Mouse (Mus musculus) cerebellum, adult (tissue): ENCODE data around the gene Ell3.
"Not testable (repeated sequence)": the region's sequence is repeated elsewhere in the genome, so short reads cannot be mapped to it uniquely, and the experiment has no call there.

ENCODE experiments used
- ATAC-seq: cut with Nextera tagmentation; 2 replicates; pipeline ENCODE4 v1.9.2; 2017; ENCODE audit warnings: mild to moderate bottlenecking, moderate library complexity, mixed read lengths; ENCODE audit not compliant: insufficient number of reproducible peaks, low FRiP score, low TSS enrichment

Ell3 gene

DNA sequence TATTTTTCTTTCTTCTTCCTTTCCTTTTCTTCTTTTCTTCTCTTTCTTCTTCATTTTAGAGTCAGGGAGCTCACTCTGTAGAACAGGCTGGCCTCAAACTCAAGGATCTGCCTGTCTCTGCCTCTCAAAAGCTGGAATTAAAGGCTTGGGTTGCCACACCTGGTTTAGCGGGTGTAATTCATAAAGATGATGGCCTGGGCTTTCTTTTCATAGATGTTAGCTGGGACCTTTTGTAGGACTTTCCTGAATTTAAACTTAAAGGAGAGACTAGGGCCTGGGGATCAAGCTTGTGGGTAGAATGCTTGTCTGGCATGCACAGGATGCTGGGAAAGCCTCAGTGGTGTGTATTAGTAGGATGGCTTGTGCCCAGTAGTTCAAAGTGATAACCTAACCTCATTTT is at the start of gene Ell3:
TSS of gene Ell3 (minus strand) at position 101 of the 400 bp plus-strand sequence.
- no peak for ATAC-seq

DNA sequence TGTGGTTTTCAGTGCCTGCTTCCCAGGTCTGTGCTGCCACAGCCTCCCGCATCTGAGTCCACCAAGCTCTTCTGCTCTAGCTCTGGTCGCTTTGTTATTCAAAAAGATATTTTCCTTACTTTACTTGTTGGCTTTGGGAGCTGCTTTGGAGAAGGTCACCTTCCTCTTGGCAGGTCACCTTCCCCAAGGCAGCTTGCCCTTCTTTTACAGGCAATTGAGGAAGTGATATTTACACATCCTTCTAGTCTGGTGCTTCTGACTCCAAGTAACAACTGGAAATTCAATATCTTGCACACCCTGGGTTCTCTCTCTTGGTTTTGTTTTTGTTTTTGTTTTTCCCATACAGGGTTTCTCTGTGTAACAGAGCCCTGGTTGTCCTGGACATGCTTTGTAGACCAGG is 40.3 kb upstream of the Ell3 start:
- not testable (repeated sequence) for ATAC-seq

DNA sequence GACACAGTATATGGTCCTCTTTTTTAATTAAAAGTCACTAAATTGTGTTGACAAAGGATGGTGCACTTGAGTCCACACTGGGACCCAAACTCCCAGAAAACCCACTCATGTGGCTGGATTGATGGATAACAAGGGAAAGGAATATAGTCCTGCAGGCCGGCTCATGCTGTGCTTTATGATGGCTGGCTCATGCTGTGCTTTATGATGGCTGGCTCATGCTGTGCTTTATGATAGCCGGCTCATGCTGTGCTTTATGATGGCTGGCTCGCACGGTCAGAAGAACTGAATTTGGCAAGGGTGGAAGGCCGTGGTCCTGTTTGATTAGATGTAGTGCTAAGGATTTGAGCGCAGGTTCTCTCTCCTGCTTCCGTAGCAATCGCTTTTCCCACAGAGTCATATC is 39.5 kb upstream of the Ell3 start:
- no peak for ATAC-seq

DNA sequence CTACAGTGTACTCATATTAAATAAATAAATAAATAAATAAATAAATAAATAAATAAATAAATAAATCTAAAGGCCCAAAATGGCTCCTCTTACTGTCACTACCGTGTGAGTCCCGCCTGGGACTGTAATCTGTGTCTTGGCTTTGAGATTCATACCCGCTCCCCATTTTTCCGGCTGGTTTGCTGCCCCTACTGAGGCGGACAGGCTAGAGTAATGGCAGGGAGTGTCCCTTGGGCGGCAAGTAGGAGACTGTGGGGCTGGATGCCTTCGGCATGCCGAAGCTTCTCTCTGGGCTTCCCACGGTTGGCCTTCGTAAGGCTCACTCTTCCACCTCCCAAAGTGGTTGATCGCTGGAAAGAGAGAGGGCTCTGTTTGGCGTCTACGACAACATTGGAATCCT is 36.8 kb upstream of the Ell3 start:
- not testable (repeated sequence) for ATAC-seq

DNA sequence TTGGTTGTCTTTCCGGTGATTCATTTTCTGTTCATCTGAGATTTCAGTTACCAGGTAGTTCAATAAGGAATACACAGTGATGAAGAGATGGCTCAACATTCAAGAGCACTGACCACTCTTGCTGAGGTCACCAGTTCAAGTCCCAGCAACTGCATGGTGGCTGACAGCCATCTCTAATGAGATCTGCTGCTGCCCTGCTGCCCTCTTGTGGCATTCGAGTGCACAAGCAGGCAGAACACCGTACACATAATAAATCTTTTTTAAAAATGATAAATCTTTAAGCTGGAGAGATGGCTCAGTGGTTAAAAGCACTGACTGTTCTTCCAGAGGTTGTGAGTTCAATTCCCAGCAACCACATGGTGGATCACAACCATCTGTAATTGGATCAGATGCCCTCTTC is 36.4 kb upstream of the Ell3 start:
- no peak for ATAC-seq

DNA sequence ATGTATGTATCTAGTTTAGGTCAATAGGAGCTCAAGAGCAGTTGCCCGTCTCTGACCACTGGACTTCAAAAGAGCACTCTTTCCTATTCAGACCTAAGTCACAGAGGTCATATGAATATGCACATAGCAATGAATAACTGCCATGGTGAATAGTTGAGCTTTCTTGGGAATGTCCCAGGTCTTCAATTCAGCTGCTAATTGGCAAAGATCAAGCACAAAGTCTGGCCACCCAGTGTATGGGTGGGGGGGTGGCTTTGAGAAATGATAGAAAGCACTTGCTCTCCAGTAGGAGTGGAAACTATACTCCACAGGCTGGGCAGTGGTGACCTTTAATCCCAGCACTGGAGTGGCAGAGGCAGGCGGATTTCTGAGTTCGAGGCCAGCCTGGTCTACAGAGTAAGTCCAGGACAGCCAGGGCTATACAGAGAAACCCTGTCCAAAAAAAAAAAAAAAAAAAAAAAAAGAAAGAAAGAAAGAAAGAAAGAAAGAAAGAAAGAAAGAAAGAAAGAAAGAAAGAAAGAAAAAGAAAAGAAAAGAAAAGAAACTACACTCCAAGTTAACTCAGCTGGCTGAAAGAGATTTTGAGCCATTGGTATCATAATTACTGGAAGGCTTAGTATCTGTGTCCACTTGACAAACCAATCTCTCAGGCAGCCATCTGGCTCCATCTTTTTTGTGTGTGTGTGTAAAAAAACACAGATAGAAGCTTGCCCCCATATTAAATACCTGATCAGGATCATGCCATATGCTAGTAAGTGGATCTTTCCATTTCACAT is 33.6 kb upstream of the Ell3 start:
- ATAC-seq: no peak

DNA sequence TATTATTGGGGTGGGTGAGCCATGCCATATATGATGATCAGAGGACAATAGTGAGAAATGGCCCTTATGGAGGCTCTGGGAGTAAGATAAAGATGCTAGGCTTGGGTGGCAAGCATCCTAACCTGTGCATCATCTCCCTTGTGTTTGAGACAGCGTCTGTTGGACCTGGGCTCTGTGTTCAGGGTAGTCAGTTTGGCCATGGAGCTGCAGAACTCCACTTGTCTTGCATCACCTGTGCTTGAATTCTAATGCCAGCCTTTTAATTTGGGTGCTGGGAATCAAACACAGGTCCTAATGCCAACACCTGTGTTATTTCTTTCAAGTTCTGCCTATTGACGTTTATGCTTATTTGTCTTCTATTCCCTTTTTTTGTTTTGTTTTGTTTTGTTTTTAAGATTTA is 31.2 kb upstream of the Ell3 start:
- not testable (repeated sequence) for ATAC-seq

DNA sequence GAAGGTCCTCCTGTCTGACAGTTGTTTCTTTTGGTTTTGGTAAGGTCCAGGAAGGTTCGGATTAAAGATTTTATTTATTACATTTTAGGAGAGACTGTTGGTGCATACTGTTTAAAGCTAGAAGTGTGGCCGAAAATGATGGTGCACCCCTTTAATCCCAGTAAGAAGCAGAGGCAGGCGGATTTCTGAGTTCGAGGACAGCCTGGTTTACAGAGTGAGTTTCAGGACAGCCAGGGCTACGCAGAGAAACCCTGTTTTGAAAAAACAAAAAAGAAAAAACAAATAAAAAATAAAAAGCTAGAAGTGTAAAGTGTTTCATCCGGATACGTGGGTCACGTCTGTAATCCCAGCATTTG is 30.1 kb upstream of the Ell3 start:
- no peak for ATAC-seq

DNA sequence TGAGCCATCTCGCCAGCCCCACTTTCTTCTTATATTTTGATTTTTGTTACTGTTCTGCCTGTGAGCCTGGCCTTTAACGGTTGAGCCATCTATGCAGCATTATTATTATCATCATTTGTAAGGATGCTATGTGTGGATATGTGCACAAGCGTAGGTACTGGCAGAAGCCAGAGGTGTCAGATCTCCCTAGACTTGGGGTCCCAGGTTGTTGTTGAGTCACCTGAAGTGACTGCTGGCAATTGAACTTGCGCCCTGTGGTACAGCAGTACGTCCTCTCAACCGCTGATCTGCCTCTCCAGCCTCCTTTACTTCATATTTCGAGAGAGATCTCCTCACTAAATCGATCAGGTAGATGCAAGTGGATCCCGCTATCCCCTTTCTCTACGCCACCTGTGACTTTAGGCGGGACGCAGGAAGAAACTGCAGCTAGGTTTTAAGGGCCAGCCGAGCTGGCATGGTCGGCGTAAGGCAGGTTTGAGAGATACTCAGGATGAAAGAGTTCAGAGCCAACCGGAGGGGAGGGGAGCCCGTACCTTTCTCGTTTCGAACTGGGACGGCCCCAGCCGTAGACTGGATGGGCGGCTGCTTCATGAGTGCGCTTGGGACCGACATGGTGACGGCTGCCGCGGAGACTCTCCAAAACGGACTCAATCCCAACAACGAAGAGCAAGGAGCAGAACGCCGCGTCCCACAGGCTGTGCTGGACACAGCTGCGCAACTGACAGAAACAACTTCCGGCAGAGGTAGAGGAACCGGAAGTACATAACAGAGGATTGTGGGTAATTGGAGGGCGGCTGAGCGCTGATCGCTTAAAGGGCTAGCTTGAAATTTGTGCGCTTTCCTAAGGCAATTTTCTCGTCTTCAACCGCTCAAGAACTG is 29.5 kb upstream of the Ell3 start, which contains the start of gene Mfap1b:
TSS of gene Mfap1b (minus strand) at position 767 of the 879 bp plus-strand sequence.
- peak; percentile 93 for ATAC-seq

DNA sequence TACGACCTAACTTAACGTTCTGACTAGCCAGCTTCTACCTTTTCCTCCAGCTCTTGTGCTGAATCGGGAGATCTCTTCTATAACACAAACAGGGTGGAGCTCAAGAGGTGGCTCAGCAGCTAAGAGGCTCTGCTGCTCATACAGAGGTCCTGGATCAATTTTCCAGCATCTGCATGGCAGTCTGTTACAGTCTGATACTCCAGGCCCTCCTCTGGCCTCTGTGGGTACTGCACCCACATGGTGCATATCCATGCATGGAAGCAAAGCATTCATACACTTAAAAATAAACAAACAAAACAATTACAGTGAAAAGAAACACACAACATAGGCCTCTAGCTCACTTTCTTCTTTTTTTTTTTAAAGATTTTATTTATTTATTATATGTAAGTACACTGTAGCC is 28.7 kb upstream of the Ell3 start:
- ATAC-seq: not testable (repeated sequence)

DNA sequence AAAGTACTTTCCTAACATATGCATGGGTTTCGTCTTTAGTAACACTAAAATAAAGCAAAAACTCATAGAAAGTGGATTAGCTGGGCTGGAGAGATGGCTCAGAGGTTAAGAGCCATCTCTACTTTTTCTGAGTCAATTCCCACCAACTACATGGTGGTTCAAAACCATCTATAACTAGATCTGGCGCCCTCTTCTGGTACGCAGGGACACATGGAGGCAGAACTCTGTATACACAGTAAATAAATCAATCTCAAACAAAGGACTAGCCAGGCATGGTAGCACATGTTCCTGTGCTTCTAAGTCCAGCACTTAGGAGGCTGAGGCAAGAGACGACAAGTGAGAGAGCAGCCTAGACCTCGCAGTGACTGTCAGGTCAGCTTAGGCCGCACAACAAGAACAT is 24.9 kb upstream of the Ell3 start:
- not testable (repeated sequence) for ATAC-seq

DNA sequence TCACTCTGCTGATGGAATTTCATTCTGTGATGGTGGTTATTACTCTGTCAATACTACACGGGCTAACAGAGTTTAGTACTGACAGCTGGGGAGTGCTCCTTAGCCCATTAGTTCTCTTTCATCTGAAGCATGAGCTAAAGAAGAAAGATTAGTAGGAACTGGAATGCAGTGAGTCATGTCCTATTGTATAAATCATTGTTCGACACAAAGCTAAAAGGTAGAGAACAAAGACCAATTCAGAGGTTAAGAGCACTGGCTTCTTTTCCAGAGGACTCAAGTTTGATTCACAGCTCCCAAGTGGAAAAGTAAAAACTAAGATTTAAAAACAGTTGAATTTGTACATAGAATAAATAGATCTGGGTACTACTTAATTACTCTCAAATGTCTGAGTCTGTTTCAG is 16.0 kb upstream of the Ell3 start:
- no peak for ATAC-seq

DNA sequence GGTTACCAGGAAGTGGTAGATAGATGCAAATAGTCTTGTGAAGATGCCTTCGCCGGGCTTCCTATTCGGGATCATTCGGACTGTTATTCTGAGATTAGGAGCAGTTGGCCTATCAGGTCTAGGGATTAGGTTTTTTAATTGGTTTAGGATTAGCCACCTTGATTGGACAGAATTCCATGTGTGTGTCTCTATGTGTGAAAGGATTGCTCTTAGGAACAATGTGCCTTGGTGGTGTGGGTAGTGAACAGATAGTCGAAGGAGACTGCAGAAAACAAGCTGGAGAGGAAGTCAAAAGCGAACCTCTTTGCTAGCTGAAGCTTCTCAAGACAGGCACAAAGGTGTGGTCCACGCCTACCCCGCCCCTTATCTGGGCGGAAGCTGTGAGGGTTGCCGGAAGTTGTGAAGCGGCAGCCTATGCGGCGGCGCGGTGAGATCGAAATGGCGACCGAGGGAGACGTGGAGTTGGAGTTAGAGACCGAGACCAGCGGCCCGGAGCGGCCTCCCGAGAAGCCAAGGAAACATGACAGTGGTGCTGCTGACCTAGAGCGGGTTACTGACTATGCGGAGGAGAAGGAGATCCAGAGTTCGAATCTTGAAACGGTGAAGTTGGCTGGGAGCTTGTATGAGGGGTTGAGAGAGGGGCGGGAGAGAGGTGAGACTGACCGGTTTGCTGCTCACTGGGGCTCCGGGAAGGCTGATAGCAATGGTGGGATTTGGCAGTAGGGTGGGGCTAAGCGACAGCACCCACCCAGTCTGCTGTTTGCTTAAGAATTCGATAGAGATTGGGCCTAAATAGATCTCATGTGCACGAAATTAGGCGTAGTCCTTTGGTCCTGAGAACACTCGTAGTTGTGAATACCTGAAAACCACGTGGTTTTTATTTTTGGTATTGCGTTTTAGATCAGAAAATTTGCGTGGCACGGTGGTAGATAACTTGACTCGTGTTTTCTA is 12.9 kb upstream of the Ell3 start, which contains the start of gene Serinc4:
TSS of gene Serinc4 (minus strand) at position 90 of the 951 bp plus-strand sequence.
- peak; percentile 88 for ATAC-seq

DNA sequence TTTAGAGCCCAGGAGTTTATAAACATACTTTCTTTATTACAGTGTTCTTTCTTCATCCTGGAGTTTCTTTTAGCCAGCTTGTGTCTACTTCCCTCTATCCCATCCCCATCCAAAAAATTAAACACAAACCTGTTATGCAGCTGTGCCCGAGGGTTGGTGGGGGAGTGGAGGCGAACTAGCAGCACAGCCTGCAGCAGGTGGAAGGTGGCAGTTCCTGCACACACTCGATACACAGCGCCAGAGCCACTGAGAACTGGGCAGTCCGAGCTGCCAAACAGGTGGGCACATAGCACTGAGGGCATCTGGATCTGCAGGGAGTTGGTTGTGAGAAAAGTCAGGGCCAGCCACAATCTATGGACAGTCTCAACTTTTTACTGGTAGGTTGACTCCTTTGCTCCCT is 11.5 kb upstream of the Ell3 start:
- ATAC-seq: no peak

DNA sequence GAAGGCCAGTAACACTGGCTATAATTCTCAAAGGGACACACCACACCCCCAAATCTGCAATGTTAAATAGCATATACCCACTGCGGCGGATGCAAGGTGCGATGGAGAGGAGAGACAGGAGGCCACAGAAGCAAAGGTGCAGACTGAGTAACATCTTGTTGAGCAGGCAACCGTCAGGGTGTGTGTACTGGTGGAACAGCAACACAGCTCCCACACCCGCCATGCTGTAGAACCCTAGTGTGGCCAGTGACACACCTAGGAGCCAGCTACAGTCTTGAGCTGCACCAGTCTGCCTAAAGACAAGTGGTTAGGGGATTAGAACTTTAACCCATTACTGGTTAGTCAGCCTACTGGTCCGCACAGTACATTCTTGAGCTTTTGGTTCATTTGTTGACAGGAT is 9.8 kb upstream of the Ell3 start:
- ATAC-seq: no peak

DNA sequence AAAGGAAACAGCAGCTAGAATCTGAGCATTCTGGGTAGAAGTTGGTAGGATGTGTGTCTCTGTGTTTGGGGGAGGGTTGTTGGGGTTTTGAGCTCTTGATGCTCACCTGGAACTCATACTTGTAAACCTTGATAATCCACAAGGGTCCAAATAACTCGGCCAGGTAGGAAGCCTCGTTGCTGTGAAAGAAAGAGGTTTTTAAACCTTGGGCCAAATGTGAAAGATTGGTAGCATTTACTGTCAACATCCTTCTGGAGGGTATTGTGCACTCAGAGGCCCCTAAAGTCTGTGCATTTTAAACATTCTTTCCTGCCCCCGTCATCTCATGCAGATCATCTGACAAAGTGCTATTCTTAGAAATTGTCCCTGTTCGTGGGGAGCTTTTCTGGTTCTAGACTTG is 8.9 kb upstream of the Ell3 start, which contains the start of gene Hypk:
TSS of gene Hypk (plus strand) at position 301 of the 400 bp plus-strand sequence.
- no peak for ATAC-seq

DNA sequence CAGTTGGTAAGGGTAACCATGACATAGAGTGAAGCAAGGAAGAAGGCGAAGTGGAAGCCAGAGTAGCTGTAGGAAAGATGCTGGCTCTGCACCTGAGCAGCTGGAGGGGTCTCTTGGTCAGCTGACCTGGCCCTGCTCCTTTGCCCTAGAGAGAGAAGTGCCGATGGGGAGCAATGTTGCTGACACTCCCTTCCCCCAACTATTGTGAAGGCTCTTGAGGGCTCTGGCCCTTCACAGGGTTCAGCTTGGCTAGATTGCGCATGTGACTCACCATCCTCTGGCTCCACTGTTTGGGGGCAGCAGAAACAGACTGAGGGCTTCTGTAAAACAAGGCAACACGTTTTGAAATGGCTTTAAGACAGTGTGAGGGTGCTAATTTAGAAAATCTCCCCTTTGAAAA is 8.3 kb upstream of the Ell3 start:
- ATAC-seq: no peak

DNA sequence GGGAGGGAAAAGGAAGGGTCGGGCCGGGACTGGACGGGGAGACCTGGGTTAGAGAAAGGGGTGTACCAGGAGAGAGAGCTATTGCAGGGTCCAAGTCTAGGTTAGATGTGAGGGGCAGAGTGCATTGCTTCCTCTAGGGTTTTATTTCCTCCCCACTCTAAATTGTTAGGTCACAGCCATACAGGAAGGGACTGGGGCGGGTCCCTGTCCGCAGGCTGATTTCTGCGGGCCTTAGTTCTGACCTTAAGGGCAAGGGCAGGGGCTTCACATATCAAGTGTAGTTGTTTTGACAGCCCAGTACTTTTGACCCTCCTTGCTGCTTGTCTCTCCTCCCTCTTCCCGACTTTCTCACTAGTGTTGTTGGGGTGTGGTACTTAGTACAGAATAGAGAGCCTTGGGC is 6.0 kb upstream of the Ell3 start:
- ATAC-seq: no peak

DNA sequence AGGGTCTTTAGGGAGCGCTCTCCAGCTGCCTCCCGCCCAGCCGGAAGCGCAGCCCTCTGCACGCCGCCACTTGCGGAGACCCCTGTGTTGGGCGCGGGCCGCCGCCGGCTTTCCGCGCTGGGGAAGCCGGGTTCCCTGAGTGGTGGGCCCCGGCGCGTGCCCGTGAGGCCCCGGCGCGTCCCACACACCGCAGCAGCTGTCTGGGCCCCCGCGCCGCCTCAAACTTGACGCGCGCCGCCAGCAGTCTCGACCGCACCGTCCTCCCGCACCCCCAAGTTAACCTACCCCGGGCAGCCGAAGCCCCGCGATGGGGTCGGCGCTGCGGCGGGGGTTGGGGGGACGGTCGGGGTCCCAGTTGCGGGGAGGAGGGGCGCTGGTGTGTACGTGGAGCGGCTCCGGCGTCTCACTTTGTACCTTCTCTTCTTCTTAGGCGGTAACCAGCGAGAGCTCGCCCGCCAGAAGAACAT is 5.5 kb upstream of the Ell3 start:
- ATAC-seq: 0 out of 2 replicates have a peak, but pooled peaks have one; percentile 3
